Mouse (Mus musculus): Measurements from ENCODE around the gene CN725425. TPM values are rescaled to one million over a fixed set of nuclear protein-coding genes. Genes with fewer than 3 reads are reported as not detected.

CN725425 gene
- polyA plus RNA-seq, 1 experiment from 2014 or later, result not detected

DNA sequence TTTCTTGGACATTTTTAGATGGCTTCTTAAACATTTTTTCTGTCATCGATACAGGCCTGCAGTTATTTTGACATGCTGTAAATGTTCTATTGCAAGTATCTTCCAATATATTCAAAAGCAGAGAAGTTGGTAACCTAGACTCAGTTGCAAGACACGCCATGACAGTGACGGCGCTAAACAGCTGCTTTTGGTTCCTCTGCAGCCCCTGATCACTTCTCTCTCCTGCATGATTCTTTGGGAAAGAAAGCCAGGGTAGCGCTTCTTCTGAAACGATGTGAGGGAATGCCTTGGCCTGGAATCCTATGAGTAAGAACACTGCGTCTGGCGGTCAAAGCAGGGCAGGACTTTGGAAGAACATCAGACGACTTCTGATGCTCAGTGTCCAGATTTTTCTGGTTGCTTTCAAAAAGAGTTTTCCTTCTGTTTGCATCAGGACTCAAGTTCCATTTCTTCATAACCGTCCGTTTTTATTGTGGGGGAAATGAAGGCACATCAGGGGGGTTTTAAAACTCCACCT lies 100.1 kb downstream of the CN725425 start:
- WGBS, result 79% methylated on average over 11 of the region's 11 CpGs
- H3K4me3 ChIP-seq (ENCODE audit: low read depth, low read length), result no peak overlapping the region
- no peaks in the 10 kb centered on the region for H3K9me3 ChIP-seq (ENCODE audit: low read depth, low read length)
- H3K4me1 ChIP-seq (ENCODE audit: insufficient read depth), result no peaks in the 10 kb centered on the region
- H3K4me2 ChIP-seq, result no peak overlapping the region
- no peaks in the 10 kb centered on the region for H3K27me3 ChIP-seq (ENCODE audit: insufficient read depth, low read length)
- DNase-seq, result peak; percentile 13
- no peak overlapping the region for H3K27ac ChIP-seq (ENCODE audit: low read depth)
- no peaks in the 10 kb centered on the region for H3K36me3 ChIP-seq (ENCODE audit: insufficient read depth)
- no peak for TF ChIP-seq CTCF (IDR thresholded peaks at IDR 0.05; ENCODE audit: low read depth)
- H3K9ac ChIP-seq, result no peak overlapping the region
- no peak for ATAC-seq (ENCODE audit: insufficient read depth)

DNA sequence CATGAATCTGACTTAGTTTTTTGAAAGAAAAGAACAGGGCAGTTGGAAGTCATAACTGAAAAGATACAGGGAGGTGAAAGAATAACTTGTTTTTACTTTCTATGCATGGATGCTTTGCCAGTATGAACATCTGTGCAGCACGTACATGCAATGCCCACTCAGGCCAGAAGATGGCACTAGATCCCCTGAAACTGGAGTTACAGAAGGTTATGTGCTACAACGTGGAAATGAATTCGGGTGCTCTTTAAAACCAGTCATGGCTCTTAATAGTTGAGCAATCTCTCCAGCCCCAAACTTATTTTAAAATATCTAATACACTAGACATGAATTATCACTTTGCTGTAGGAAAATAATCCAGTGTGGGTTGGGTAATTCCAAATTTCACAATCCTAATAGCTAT lies 102.1 kb downstream of the CN725425 start:
- Histone ChIP-seq H3K4me1 (ENCODE audit: insufficient read depth) (no peaks in the 10 kb centered on the region), H3K9me3 (ENCODE audit: low read depth, low read length) (no peaks in the 10 kb centered on the region), H3K4me2 (no peak overlapping the region), H3K27me3 (ENCODE audit: insufficient read depth, low read length) (no peaks in the 10 kb centered on the region), H3K9ac (no peak overlapping the region), H3K4me3 (ENCODE audit: low read depth, low read length) (no peak overlapping the region), H3K36me3 (ENCODE audit: insufficient read depth) (no peaks in the 10 kb centered on the region), H3K27ac (ENCODE audit: low read depth) (no peak overlapping the region)
- ATAC-seq (ENCODE audit: insufficient read depth), result peak; percentile 85; the same call in 1 of the 2 replicates
- DNase-seq, result peak; percentile 96
- peak; percentile 93 for TF ChIP-seq CTCF (IDR thresholded peaks at IDR 0.05; ENCODE audit: low read depth)
- WGBS, result 6% methylated on average over 3 of the region's 3 CpGs

DNA sequence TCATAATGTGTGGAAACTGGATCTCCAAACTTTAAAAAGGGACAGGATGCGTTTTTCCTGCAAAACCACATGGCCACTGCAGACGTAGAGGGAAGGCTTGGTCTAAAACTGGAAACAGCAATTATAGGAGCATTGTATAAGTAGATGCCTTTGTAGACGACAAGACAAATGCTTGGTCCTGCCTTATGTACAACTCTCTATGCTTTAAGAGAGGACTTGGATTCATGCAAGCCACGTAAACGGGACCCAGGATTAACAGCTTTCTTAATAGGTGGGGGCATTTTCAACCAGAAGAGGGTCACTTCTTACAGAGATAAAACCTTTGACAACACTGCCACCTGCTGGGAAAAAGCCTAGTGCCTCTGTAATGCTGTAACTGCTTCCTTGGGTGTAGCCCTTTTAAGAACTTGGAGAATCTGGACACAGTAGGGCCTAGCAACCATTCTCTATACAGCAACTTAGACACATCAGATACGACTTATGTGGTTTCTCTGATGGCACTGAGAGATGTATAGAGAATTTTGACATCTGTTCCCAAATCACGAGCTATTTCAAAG lies 105.1 kb downstream of the CN725425 start:
- no peak overlapping the region for H3K4me2 ChIP-seq
- H3K27me3 ChIP-seq (ENCODE audit: insufficient read depth, low read length), result no peaks in the 10 kb centered on the region
- no peak overlapping the region for H3K9ac ChIP-seq
- DNase-seq (peak; percentile 85), ATAC-seq (ENCODE audit: insufficient read depth) (peak; percentile 70; the same call in 1 of the 2 replicates)
- no peak overlapping the region for H3K4me3 ChIP-seq (ENCODE audit: low read depth, low read length)
- no peaks in the 10 kb centered on the region for H3K4me1 ChIP-seq (ENCODE audit: insufficient read depth)
- H3K27ac ChIP-seq (ENCODE audit: low read depth), result no peak overlapping the region
- H3K9me3 ChIP-seq (ENCODE audit: low read depth, low read length), result no peaks in the 10 kb centered on the region
- 50% methylated on average over 7 of the region's 7 CpGs for WGBS
- peak; percentile 67 for TF ChIP-seq CTCF (IDR thresholded peaks at IDR 0.05; ENCODE audit: low read depth)
- H3K36me3 ChIP-seq (ENCODE audit: insufficient read depth), result no peaks in the 10 kb centered on the region

Other genes with a start within 250 kb of the CN725425 start
- gene Kif21a, start 149.5 kb upstream of the CN725425 start, polyA plus RNA-seq (2014; fragmentation: Nextera tagmentation; extraction: Ambion mirVana), result 6.7 and 7.5 TPM in 2 replicates
- gene Abcd2, start 7.7 kb upstream of the CN725425 start, polyA plus RNA-seq (2014; fragmentation: Nextera tagmentation; extraction: Ambion mirVana), result 2.5 and 2.9 TPM in 2 replicates